Mouse (Mus musculus) left cerebral cortex, adult 8-10 months (tissue): ENCODE results near the gene Zswim1. TPM values are rescaled to one million over a fixed set of nuclear protein-coding genes. Genes with fewer than 3 reads are reported as not detected.
"Not testable (repeated sequence)": the region's sequence is repeated elsewhere in the genome, so short reads cannot be mapped to it uniquely, and the experiment has no call there.

Experiments used
- DNase-seq, 2 experiments: peaks; one replicate each; pipeline ENCODE4 v3.0.0; 2022; ENCODE audit warnings: low spot score in 2 of 2
- total RNA-seq, 4 experiments: library from RNA; stranded (reverse); gene quantifications; 2 replicates each; pipeline ENCODE4 v1.2.4; 2022

Gene Zswim1
- total RNA-seq, 4 experiments from 2014 or later, result 20.3 to 25.7 (median 23.9) TPM

DNA sequence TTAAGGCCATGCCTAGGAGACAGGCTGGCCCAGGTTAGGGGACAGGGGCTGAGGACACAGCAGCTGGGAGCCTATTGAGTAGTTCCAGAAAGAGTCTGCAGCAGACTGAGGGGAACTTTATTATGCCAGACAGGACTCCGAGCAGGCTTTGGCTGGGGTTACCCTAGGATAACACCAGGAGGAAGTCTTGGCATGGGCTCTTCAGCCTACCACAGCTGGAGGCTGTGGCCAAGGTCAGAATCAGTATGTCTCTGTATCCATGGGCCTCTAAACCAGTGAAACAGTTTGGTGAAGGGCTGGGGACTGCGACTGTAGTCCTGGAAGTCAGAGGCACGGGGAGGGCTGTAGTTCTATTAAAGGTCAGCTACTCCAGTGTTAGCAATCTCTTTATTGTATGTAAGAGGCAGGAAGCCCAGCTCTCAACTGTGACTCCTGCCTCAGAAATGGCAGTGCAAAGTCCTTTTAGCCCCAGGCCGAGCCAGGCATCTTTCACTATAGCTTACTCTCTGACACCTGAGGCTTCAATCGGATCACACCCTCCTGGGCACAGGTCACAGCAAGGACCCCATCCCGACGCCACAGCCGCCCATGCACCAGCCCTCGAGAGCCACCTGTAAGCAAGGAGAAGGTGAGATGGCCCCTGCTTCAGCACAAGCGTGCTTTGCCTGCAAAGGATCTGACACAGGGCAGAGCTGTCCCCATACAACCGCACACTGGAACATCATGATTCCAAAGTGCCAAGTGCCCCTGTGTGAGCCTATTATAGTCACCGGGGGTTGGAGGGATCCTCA is 29.9 kb upstream of the Zswim1 start:
- DNase-seq, result no peak

DNA sequence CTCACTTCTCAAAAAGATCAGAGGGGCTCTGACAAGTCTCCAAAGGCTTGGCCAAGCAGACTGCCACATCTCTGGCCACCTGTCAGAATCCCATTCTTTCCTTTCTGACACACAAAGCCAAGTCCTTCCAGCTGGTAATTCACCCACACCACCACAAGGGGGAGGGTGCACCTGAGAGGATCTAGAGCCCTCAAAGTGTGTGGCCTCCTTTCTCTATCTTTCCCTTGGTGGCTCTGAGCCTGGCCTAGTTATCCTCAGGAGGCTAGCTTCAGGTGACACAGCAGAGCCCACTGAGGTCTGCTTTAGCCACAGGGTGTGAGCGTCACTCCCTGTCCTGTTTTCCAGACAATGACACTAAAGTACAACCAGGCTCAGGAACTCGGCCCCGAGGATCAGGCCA is 29.2 kb upstream of the Zswim1 start:
- DNase-seq, result no peak

DNA sequence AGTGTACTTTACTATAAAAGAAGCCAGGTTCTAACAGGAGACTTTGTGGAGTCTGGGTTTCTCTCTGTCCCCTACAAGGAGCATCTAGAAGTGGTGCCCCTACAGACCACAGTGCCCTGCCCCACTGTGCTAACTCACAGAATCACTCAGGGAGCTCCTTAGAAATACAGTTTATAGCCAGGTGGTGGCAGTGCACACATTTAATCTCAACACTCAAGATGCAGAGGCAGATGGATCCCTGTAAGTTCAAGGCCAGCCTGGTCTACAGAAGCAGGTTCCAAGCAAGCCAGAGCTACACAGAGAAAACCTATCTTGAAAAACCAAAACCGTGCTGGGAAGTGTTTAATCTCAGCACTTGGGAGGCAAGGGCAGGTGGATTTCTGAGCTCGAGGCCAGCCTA is 28.7 kb upstream of the Zswim1 start:
- no peak for DNase-seq

DNA sequence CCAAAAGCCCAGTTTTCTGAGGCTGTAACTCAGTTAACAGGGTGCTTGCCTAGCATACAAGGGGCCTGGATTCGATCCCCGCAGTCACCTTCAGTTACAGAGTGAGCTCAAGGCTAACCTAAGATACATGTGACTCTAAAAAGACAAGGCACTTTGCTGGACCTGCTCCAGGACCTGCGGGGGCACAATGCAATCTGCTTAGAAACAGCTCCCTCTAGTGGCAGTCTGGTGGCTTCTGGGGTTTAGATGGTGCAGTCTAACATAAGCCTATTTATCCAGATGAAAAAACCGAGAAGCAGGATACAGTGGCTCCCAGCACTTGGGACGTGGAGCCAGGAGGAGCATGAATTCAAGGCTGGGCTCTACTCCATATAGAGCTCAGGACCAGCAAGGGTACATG is 28.2 kb upstream of the Zswim1 start:
- peak; percentile 48 to 75 for DNase-seq

DNA sequence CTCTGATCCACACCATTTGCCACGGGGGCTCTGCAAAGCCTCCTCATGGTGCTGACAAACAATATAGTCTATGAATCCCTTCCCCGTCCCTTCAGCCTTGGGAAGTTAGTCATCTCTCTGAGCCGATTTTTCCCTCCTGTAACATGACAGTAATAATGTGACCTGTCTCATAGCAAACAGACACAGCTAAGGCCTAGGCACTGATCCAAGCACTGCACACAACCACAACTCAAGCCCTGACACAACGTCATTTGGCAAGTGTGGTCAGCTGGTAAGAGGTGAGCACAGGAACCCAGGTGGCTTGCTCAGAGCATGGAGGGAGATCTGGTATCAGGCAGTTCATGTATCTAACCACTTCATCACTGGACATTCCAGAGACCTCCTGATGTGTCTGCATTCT is 26.6 kb upstream of the Zswim1 start:
- no peak for DNase-seq

DNA sequence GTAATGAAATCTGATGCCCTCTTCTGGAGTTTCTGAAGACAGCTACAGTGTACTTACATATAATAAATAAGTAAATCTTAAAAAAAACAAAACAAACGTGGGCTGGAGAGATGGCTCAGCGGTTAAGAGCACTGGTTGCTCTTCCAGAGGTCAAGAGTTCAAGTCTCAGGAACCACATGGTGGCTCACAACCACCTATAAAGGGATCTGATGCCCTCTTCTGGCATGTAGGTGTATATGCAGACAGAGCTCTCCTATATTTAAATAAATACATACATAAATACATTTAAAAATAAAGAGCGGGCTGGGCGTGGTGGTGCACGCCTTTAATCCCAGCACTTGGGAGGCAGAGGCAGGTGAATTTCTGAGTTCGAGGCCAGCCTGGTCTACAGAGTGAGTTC is 23.9 kb upstream of the Zswim1 start:
- not testable (repeated sequence) for DNase-seq

DNA sequence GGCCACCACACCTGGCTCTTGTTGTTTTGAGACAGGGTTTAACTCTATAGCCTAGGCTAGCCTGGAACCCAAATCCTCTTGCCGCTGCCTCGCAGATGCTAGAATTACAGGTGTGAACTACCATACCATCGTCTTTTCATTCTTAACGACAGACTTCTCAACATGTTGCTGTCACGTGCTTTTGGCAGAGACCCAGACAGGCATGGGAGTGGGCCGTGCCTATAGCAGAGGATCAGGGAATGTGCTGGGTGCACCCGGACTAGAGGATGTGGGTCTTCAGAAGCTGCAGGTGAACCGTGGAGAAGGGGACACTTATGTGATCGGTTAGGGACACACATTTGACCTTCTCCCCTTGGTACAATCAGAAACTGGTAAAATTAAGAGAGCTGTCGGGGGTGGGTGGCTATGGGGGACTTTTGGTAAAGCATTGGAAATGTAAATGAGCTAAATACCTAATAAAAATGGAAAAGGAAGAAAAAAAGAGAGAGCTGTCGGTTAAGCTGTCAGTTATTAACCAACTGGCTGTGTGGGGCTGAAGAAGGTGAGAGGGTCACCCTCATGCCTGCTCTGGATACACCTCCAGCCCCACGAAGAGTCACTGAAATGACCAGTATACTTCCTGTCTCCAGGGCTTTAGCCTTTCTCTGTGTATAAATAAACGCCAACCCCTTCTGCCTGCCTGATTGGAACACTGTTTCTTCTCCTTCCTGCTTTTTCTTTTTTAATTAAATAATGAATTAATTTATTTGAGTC is 22.1 kb upstream of the Zswim1 start:
- no peak for DNase-seq

DNA sequence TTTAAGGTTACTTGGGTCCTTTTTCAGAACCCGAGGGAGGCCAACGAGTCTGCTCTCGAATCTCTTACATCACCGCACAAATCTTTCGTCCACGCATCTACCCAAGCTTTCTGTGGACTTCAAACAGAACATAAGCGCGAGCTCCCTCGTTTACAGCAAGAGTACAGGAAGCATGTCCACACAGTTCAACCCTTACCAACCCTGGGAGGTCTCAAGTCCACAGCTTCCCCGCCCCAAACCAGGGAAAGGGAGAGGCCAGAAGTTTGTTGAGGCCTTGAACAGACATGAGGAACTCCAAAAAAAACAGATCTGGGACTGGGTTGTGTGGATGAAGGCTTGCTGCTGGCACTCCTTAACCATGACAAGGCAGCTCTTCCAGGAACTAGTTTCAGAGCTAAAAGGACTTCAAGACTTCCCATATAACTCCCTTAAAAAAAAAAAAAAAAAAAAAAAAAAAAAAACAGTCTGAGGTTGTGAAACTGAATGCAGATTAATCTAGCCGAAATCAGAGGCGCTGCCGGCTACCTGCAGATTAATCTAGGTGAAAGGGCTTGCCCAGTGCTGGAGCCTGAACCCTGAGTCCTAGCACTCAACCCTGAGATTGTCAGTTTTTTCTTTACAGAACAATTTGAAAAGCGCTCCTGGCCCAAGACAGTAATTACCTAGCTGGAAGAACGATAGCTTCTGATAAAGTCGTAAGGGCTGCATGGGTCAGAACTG is 19.1 kb upstream of the Zswim1 start:
- no peak for DNase-seq

DNA sequence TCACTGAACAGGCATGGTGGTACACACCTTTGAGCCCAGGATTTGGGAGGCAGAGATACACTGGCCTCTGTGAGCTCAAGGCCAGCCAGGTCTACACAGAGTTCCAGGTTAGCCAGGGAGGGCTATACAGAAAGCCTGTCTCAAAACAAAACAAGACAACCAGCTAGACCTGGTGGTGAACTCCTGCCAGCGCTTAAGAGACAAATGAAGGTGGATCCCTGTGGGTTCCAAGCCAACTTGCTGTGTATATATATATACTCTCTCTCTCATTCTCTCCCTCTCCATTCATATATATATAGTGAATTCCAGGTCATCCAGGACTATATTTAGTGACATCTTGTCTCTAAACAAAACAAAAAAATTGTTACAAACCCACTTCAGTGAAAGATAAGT is 18.6 kb upstream of the Zswim1 start:
- no peak for DNase-seq

DNA sequence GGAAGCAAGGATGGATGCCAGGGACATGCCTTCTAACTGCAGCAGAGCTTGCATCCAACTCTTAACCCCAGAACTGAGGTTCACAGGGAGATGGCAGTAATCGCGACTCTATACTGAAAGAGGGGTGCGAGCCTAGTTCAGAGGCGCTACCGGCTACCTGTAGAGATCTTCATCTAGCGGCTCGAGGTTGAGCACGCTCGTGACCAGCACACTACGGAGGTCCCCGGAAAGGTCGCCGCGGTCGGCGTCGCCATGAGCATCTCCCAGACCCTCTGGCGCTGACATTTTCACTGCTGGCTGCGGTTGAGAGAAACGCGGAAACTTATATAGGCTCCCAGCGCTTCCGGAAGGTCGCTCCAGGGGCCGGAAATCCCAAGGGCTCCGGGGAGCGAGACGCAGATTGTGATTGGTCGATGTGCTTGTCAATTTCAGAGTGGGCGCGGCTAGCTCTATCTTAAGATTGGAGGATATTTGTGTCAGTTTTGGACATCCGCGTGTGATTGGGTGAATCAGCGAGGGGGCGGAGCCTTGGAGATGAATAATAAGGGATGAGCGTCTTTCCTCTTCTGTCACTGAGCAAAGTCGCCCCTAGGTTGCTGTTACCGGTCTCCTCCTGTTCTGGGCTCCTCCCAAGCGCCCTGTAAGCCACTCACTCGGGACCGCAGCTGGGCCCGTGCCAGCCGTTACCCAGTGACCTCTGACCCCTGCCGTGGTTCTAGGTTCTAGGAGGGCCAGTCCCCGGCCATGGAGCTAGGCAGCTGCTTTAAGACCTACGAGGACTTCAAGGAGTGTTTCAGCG is 17.8 kb upstream of the Zswim1 start, which contains the start of the genes Acot8 and Zswim3:
Acot8 (minus strand) TSS at position 350 of the 799 bp plus-strand sequence.
Zswim3 (plus strand) TSS at position 566 of the 799 bp plus-strand sequence.
- peak; percentile 97 to 99 for DNase-seq

DNA sequence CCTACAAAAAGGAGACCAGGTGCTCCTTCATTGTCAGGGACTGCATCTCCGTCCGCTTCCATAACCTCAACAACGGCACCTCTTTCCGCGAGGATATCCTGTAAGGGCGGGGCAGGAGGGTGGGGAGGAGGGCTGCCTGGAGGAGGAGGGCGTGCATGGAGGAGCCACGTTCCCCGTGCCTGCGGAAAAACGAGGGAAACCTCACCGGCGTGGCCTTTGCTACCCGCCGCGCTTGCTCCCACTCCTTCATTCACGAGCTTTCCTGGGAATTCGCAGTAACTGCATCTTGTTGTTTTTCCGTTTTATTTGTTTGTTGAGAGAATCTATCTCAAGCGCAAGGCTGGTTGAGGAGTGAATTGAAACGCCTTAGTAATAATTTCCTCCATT is 17.2 kb upstream of the Zswim1 start:
- no peak for DNase-seq

DNA sequence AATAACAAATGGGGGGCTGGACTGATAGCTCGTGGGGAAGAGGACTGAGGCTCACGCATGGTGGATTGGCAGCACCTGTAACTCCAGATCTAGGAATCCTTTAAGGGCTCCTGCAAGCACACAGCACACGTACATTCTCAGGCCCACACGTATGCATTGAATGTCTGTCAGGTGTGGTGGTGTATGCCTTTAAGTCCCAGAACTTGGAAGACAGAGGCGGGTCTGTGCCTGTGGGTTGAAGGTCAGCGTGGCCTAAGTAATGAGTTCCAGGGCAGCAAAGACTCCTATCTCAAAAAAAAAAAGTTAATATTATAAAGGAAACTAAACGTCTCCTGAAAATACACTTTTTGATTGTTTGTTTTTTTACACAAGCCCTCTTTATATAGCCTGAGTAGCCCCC is 15.9 kb upstream of the Zswim1 start:
- no peak for DNase-seq

DNA sequence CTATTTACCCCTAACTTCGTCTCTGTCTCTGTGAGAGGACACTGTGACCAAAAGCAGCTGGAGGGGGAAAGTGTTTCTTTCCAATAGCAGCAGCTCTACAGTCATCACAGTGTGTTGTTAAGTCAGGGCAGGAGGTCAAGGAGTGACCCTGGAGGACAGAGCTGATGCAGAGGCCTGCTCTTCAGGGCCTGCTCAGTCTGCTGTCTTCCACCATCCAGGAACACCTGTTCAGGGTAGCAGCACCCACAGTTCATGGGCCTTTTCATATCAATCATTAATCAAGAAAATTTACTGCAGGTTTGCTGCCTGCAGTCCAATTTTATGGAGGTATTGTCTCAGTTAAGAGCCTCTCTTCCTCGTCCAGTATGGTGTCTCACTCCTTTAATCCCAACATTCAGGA is 8.9 kb upstream of the Zswim1 start:
- no peak for DNase-seq

DNA sequence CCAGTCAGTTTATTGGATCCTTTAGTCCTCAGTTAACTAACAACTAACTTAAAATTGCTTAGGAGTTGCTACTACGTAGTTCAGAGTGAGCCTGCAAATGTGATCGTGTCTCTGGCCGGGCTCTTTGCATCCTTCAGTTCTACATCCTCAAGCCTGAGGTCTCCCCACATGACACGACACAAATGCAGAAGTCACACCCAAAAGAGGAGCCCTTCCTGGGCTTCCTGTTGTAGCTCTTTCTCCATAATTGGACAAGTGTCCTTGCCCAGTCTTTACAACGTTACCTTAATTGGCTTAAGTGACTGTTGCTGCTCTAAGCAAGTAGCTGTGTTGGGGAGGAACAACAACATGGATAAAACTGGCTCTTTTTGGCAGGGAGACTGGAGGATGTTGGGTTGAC is 7.1 kb upstream of the Zswim1 start:
- no peak for DNase-seq

DNA sequence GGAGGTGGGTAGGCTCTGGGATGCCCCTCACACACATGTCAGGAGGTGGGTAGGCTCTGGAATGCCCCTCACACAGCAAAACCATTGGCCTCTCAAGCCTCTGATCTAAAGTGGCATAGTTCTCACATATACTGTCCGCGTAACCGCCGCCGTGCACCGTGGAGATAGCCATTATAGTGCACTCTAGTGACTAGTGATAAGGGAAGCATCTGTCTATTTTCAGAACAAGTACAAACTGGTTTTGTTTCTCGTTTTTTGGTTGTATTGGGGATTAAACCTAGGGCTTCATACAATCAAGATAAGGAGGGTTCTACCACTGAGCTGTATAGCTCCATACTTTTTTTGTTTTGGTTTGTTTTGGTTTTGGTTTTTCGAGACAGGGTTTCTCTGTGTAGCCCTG is 6.7 kb upstream of the Zswim1 start:
- no peak for DNase-seq

DNA sequence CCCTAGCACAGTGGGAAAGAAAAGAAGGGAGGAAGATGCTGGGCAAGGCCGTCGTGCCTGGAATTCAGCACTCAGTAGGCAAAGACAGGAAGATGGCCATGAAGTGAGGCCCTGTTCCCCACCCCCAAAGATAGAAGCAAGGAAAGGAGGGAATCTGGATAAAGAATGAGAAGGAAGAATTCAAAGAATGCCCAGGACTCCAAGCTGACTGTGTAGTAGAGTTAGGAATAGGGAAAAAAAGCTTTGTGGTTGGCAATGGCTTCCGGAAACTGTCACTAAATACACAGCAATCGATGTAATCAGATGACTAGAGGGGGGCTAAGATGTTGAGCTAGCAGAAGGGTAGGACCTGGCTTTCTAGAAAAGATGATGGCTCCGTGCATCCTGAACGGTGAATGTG is 5.3 kb upstream of the Zswim1 start:
- DNase-seq, result no peak

DNA sequence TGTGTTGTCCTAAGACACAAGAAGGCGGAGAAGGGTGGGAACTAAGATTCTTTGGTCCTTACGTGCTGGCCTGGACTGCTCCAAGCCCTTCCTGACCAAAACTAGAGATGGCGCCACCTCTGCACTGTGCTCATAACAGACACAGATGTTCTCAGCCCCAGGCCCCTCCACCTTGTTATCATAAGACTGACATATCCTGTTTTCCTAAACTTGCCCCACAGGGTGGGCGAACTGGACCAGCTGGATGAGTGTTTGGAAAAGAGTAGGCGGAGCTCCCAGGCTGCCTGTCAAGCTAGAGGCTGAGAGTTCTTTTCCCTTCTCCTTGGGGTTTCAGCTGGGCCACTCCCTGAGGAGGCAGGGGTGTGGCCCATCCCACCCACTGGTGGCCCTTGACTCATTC is 4.8 kb upstream of the Zswim1 start:
- DNase-seq, result no peak

DNA sequence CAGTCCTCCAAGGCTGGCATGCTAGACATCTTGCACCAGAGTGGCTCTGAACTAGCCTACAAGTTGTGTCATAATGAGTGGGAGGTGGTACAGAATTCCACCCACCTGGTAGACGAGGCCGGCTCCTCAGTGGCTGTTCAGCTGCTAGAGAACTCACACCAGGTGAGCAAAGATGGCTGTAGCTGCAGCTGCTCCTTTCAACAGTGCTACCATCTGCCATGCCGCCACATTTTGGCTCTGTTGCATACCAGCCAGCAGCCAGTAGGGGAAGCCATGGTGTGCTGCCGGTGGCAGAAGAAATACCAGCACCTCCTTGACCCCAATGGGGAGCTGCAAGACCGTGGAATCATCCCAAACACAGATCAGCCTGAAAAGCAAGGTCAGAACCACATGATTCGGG is 1.4 kb upstream of the Zswim1 start:
- DNase-seq, result no peak

DNA sequence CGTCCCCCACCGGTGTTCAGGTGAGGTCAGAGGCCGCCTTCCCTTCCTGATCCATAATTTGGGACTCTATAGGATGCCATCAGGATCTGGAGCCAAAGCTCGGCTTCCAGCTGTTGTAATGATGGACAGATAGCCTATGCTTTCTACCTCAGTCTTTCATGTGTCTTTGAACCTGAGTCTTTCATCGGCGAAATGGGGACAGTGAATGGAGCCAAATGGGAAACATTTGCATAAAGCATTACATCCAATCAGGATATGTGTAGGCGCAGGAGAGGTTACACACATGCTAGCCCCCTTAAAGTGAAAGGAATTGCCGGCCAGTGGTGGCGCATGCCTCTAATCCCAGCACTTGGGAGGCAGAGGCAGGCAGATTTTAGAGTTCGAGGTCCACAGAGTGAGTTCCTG is 697 bp downstream of the Zswim1 start:
- DNase-seq, result no peak

DNA sequence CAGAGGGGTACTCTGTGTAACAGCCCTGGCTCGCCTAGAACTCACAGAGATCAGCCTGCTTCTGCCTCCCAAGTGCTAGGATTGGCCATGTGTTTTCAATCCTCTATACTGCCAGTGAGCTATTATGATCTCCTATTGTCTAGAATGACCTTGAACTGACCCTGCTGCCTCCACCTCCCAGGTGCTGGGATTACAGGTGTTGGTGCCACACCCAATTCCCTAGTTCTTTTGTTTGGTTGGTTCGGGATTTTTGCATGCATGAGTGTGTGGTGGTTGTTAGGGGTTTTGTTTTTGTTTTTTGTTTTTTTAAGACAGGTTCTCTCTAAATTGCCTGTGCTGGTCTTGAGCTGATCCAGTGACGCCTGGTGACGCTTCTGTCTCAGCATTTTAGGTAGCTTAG is 1.5 kb downstream of the Zswim1 start:
- DNase-seq, result no peak

DNA sequence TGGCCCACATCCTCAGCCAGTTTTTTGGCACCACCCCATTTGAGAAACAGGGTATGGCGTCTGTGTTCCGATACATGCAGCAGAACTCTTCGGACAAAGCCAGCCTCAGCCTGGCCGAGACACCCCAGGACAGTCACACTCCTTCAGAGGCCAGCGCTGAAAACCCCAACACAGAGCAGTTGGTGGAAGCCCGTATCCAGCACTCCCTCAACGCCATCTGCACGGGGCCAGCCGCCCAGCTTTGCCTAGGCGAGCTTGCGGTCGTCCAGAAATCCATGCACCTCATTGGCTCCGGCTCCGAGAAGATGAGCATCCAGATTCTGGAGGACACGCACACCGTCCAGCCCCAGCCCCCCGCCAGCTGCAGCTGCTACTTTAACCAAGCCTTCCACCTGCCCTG is 3.0 kb downstream of the Zswim1 start:
- DNase-seq, result no peak
